Mouse (Mus musculus): ENCODE data around the gene Gm49392.
"Not testable (repeated sequence)": the region's sequence is repeated elsewhere in the genome, so short reads cannot be mapped to it uniquely, and the experiment has no call there.

Gm49392 gene

GRCm38 (mm10) chr13:60896794-60897193 is at the start of gene Gm49392:
TSS of gene Gm49392 (minus strand) at chr13:60896894.
- DNase-seq = peak; percentile 13

GRCm38 (mm10) chr13:60941884-60942283 is 45.2 kb upstream of the Gm49392 start, which contains the start of gene Tpbpa:
TSS of gene Tpbpa (minus strand) at chr13:60941984.
- DNase-seq = not testable (repeated sequence)

GRCm38 (mm10) chr13:60936500-60936901 is 39.8 kb upstream of the Gm49392 start, which contains the start of the genes Gm49391 and Ctla2a:
TSS of gene Gm49391 (minus strand) at chr13:60936571.
TSS of gene Ctla2a (minus strand) at chr13:60936625.
- DNase-seq = peak; percentile 99

- not testable (repeated sequence) for DNase-seq
These were observed 38.8 kb upstream of the Gm49392 start, which contains the start of gene Gm49393 for GRCm38 (mm10) chr13:60935490-60935889. TSS of gene Gm49393 (minus strand) at chr13:60935590.

GRCm38 (mm10) chr13:60904780-60905179 is 8.1 kb upstream of the Gm49392 start, which contains the start of gene Tpbpb:
TSS of gene Tpbpb (minus strand) at chr13:60904880.
- not testable (repeated sequence) for DNase-seq

GRCm38 (mm10) chr13:60897328-60897727 is 634 bp upstream of the Gm49392 start, which contains the start of gene Ctla2b:
TSS of gene Ctla2b (minus strand) at chr13:60897447.
- DNase-seq = peak; percentile 99

- DNase-seq = peak; percentile 79
These were observed 1.1 kb downstream of the Gm49392 start for GRCm38 (mm10) chr13:60895406-60896160.

- DNase-seq = peak; percentile 59
These were observed 4.4 kb downstream of the Gm49392 start for GRCm38 (mm10) chr13:60892301-60892700.

- DNase-seq = no peak
These were observed 32.4 kb downstream of the Gm49392 start, which contains the start of gene 4930486L24Rik for GRCm38 (mm10) chr13:60864281-60864680. TSS of gene 4930486L24Rik (minus strand) at chr13:60864475.

- DNase-seq = peak; percentile 96
These were observed 48.2 kb downstream of the Gm49392 start for GRCm38 (mm10) chr13:60848241-60849120.

- peak; percentile 84 for DNase-seq
These were observed 53.5 kb downstream of the Gm49392 start for GRCm38 (mm10) chr13:60843153-60843552.

GRCm38 (mm10) chr13:60842703-60843102 is 54.0 kb downstream of the Gm49392 start:
- no peak for DNase-seq

GRCm38 (mm10) chr13:60839353-60839902 is 57.3 kb downstream of the Gm49392 start:
- no peak for DNase-seq

GRCm38 (mm10) chr13:60826052-60826451 is 70.6 kb downstream of the Gm49392 start:
- peak; percentile 94 for DNase-seq

- DNase-seq = no peak
These were observed 76.1 kb downstream of the Gm49392 start for GRCm38 (mm10) chr13:60820486-60821175.

GRCm38 (mm10) chr13:60819469-60819868 is 77.2 kb downstream of the Gm49392 start:
- DNase-seq = no peak

GRCm38 (mm10) chr13:60813722-60814121 is 83.0 kb downstream of the Gm49392 start:
- peak; percentile 88 for DNase-seq

GRCm38 (mm10) chr13:60812768-60813167 is 83.9 kb downstream of the Gm49392 start:
- DNase-seq = no peak

GRCm38 (mm10) chr13:60809690-60810089 is 87.0 kb downstream of the Gm49392 start:
- DNase-seq = no peak

- no peak for DNase-seq
These were observed 93.9 kb downstream of the Gm49392 start, which contains the start of gene Ctsll3 for GRCm38 (mm10) chr13:60802749-60803148. TSS of gene Ctsll3 (minus strand) at chr13:60802849.

Data from heart, adult 11 months (tissue).